Mouse (Mus musculus): Measurements from ENCODE around the gene Stx1b. TPM values are rescaled to one million over a fixed set of nuclear protein-coding genes. Genes with fewer than 3 reads are reported as not detected.
A peak's percentile ranks its signal among the peaks of the same experiment; 100 is the strongest.
"Not testable (repeated sequence)": the region's sequence is repeated elsewhere in the genome, so short reads cannot be mapped to it uniquely, and the experiment has no call there.

Gene Stx1b
- total and polyA plus RNA-seq, 2 experiments = 0.55 to 7.9 TPM

GRCm38 (mm10) chr7:127840886-127841285, 16.5 kb upstream of the Stx1b start:
- WGBS = 3% methylated on average over 15 of the region's 15 CpGs
- Histone ChIP-seq H3K27me3 (ENCODE audit: control insufficient read depth, insufficient read depth, low read length) (no peaks in the 10 kb centered on the region), H3K79me2 (ENCODE audit: control insufficient read depth, insufficient read depth, low read length) (no peaks in the 10 kb centered on the region), H3K9ac (ENCODE audit: low read depth, low read length) (peak overlapping the region; percentile 81), H3K4me1 (ENCODE audit: control insufficient read depth, insufficient read depth, low read length) (peaks cover 6% of the 10 kb centered on the region; the same call in 1 of the 2 replicates), H3K36me3 (ENCODE audit: control insufficient read depth, insufficient read depth, low read length) (peaks cover 2% of the 10 kb centered on the region; the same call in 1 of the 2 replicates), H3K4me3 (ENCODE audit: insufficient read depth, low read depth, low read length) (peak overlapping the region; percentile 77), H3K27ac (replicated peaks; ENCODE audit: insufficient read depth, low read depth, low read length) (peak overlapping the region; percentile 74)
- no peak for TF ChIP-seq CTCF (IDR thresholded peaks at IDR 0.05; ENCODE audit: low read depth, low read length)
- TF ChIP-seq POLR2A (IDR thresholded peaks at IDR 0.05; ENCODE audit: extremely low read depth, insufficient read depth, low read length) = no peak
- DNase-seq (ENCODE audit: extremely low read depth, low read depth, low spot score) = peak; percentile 36

GRCm38 (mm10) chr7:127840031-127840430, 15.7 kb upstream of the Stx1b start:
- not testable (repeated sequence) for H3K9ac ChIP-seq (ENCODE audit: low read depth, low read length); H3K4me1 ChIP-seq (ENCODE audit: control insufficient read depth, insufficient read depth, low read length); H3K27me3 ChIP-seq (ENCODE audit: control insufficient read depth, insufficient read depth, low read length); H3K27ac ChIP-seq (replicated peaks; ENCODE audit: insufficient read depth, low read depth, low read length); H3K36me3 ChIP-seq (ENCODE audit: control insufficient read depth, insufficient read depth, low read length); H3K4me3 ChIP-seq (ENCODE audit: insufficient read depth, low read depth, low read length); H3K79me2 ChIP-seq (ENCODE audit: control insufficient read depth, insufficient read depth, low read length)
- WGBS = 22% methylated on average over 2 of the region's 2 CpGs
- peak; percentile 88 for DNase-seq (ENCODE audit: extremely low read depth, low read depth, low spot score)

- H3K4me1 ChIP-seq (ENCODE audit: control insufficient read depth, insufficient read depth, low read length); H3K9ac ChIP-seq (ENCODE audit: low read depth, low read length); H3K4me3 ChIP-seq (ENCODE audit: insufficient read depth, low read depth, low read length); H3K79me2 ChIP-seq (ENCODE audit: control insufficient read depth, insufficient read depth, low read length); DNase-seq (ENCODE audit: extremely low read depth, low read depth, low spot score); H3K27me3 ChIP-seq (ENCODE audit: control insufficient read depth, insufficient read depth, low read length); H3K36me3 ChIP-seq (ENCODE audit: control insufficient read depth, insufficient read depth, low read length); H3K27ac ChIP-seq (replicated peaks; ENCODE audit: insufficient read depth, low read depth, low read length): not testable (repeated sequence)
- 0 out of 2 replicates have a peak, but pooled peaks have one; percentile 1 for TF ChIP-seq CTCF (IDR thresholded peaks at IDR 0.05; ENCODE audit: low read depth, low read length)
- WGBS = 85% methylated on average over 4 of the region's 4 CpGs
Observed at GRCm38 (mm10) chr7:127837878-127838277, 13.5 kb upstream of the Stx1b start.

GRCm38 (mm10) chr7:127837473-127837872, 13.1 kb upstream of the Stx1b start:
- Histone ChIP-seq H3K36me3 (ENCODE audit: control insufficient read depth, insufficient read depth, low read length) (no peaks in the 10 kb centered on the region), H3K9ac (ENCODE audit: low read depth, low read length) (no peak overlapping the region), H3K27me3 (ENCODE audit: control insufficient read depth, insufficient read depth, low read length) (no peaks in the 10 kb centered on the region), H3K79me2 (ENCODE audit: control insufficient read depth, insufficient read depth, low read length) (no peaks in the 10 kb centered on the region), H3K27ac (replicated peaks; ENCODE audit: insufficient read depth, low read depth, low read length) (no peak overlapping the region), H3K4me3 (ENCODE audit: insufficient read depth, low read depth, low read length) (no peak overlapping the region), H3K4me1 (ENCODE audit: control insufficient read depth, insufficient read depth, low read length) (peaks cover 4% of the 10 kb centered on the region; the same call in 1 of the 2 replicates)
- TF ChIP-seq CTCF (IDR thresholded peaks at IDR 0.05; ENCODE audit: low read depth, low read length) = no peak
- no peak for TF ChIP-seq POLR2A (IDR thresholded peaks at IDR 0.05; ENCODE audit: extremely low read depth, insufficient read depth, low read length)
- WGBS = 99% methylated on average over 5 of the region's 5 CpGs
- no peak for DNase-seq (ENCODE audit: extremely low read depth, low read depth, low spot score)

- Histone ChIP-seq H3K36me3 (ENCODE audit: control insufficient read depth, insufficient read depth, low read length) (no peaks in the 10 kb centered on the region), H3K4me3 (ENCODE audit: insufficient read depth, low read depth, low read length) (no peak overlapping the region), H3K27me3 (ENCODE audit: control insufficient read depth, insufficient read depth, low read length) (no peaks in the 10 kb centered on the region), H3K9ac (ENCODE audit: low read depth, low read length) (no peak overlapping the region), H3K79me2 (ENCODE audit: control insufficient read depth, insufficient read depth, low read length) (no peaks in the 10 kb centered on the region), H3K4me1 (ENCODE audit: control insufficient read depth, insufficient read depth, low read length) (no peaks in the 10 kb centered on the region), H3K27ac (replicated peaks; ENCODE audit: insufficient read depth, low read depth, low read length) (no peak overlapping the region)
- DNase-seq (ENCODE audit: extremely low read depth, low read depth, low spot score) = no peak
- 72% methylated on average over 2 of the region's 2 CpGs for WGBS
- TF ChIP-seq CTCF (IDR thresholded peaks at IDR 0.05; ENCODE audit: low read depth, low read length) (no peak), POLR2A (IDR thresholded peaks at IDR 0.05; ENCODE audit: extremely low read depth, insufficient read depth, low read length) (no peak)
Observed at GRCm38 (mm10) chr7:127835550-127835949, 11.2 kb upstream of the Stx1b start.

- no peaks in the 10 kb centered on the region for H3K79me2 ChIP-seq (ENCODE audit: control insufficient read depth, insufficient read depth, low read length)
- no peak for TF ChIP-seq POLR2A (IDR thresholded peaks at IDR 0.05; ENCODE audit: extremely low read depth, insufficient read depth, low read length)
- no peak for TF ChIP-seq CTCF (IDR thresholded peaks at IDR 0.05; ENCODE audit: low read depth, low read length)
- H3K36me3 ChIP-seq (ENCODE audit: control insufficient read depth, insufficient read depth, low read length) = no peaks in the 10 kb centered on the region
- no peak overlapping the region for H3K9ac ChIP-seq (ENCODE audit: low read depth, low read length)
- H3K4me1 ChIP-seq (ENCODE audit: control insufficient read depth, insufficient read depth, low read length) = no peaks in the 10 kb centered on the region
- WGBS = 92% methylated on average over 11 of the region's 11 CpGs
- no peak overlapping the region for H3K4me3 ChIP-seq (ENCODE audit: insufficient read depth, low read depth, low read length)
- H3K27me3 ChIP-seq (ENCODE audit: control insufficient read depth, insufficient read depth, low read length) = no peaks in the 10 kb centered on the region
- no peak for DNase-seq (ENCODE audit: extremely low read depth, low read depth, low spot score)
- no peak overlapping the region for H3K27ac ChIP-seq (replicated peaks; ENCODE audit: insufficient read depth, low read depth, low read length)
Observed at GRCm38 (mm10) chr7:127823236-127824171, 845 bp downstream of the Stx1b start.

Data from liver, adult 2 months (tissue).